Mouse (Mus musculus) cerebellum, adult 2 months (tissue): ENCODE results near the gene Clmn. TPM values are rescaled to one million over a fixed set of nuclear protein-coding genes. Genes with fewer than 3 reads are reported as not detected.
A peak's percentile ranks its signal among the peaks of the same experiment; 100 is the strongest.

Experiments
- DNase-seq, 2 experiments: peaks; one replicate each; pipeline ENCODE4 v3.0.0; 2021
- H3K27ac ChIP-seq: fragments of 200-500 bp; 2 replicates; pipeline ENCODE4 v1.5.1; 2012; ENCODE audit warnings: low read length, control low read depth, inconsistent platforms; ENCODE audit not compliant: insufficient read depth
- H3K27me3 ChIP-seq: fragments of 200-500 bp; 2 replicates; pipeline ENCODE4 v1.6.1; 2012; ENCODE audit warnings: inconsistent platforms, mild to moderate bottlenecking, low read length, moderate library complexity; ENCODE audit not compliant: control insufficient read depth, insufficient read depth
- H3K4me1 ChIP-seq: fragments of 200-500 bp; 2 replicates; pipeline ENCODE4 v1.6.1; 2011; ENCODE audit warnings: low read length; ENCODE audit not compliant: control insufficient read depth, insufficient read depth
- H3K4me3 ChIP-seq: fragments of 200-500 bp; replicated peaks from 2 replicates; pipeline ENCODE3; 2011; ENCODE audit warnings: mild to moderate bottlenecking, low read depth, low read length, control low read depth; ENCODE audit not compliant: insufficient read depth
- CTCF ChIP-seq: fragments of 200-500 bp; IDR thresholded peaks from 2 replicates; pipeline ENCODE4 v1.5.1; 2011; ENCODE audit warnings: low read depth, mild to moderate bottlenecking, control low read depth, low read length, moderate library complexity, borderline replicate concordance; ENCODE audit not compliant: insufficient read depth
- POLR2A ChIP-seq: fragments of 200-500 bp; IDR thresholded peaks from 2 replicates; pipeline ENCODE4 v1.6.1; 2011; ENCODE audit warnings: low read length, control low read depth, borderline replicate concordance; ENCODE audit not compliant: insufficient read depth
- WGBS: fragments of 180-500 bp; shearing (Covaris S2); methylation state at CpG from one replicate; pipeline ENCODE4 v1.1.7; 2018; 5-methylcytosine and 5-hydroxymethylcytosine counted together
- polyA plus RNA-seq: library from polyadenylated mRNA; depleted of rRNA; stranded (reverse); fragments of >200 nt; gene quantifications from 2 replicates; pipeline ENCODE4 v1.2.3, GENCODE M21; 2012

The Clmn gene
- polyA plus RNA-seq, 1 experiment: 30.6 TPM

DNA sequence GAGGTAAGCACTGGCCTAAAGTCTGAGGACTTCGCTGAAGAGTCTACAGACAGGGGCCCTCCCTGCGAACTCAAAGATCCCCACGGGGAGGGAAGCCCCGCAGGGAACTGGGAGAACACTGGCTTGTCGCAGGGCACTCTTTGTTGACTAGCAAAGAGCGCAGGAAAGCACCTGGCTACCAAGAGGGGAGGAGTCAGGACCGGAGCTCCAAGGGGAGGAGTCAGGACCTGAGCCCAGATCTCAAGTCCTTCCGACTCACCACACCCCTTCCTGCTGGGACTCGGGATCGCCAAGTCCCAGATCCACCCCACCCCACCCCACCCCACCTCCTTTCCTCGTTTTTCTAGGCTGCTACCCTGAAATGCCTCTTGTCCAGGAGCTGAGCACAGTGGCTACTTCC lies 19.2 kb downstream of the Clmn start:
- DNase-seq: no peak
- H3K4me1 ChIP-seq: peaks cover 9% of the 10 kb centered on the region; the same call in 1 of the 2 replicates
- no peak overlapping the region for H3K27ac ChIP-seq
- H3K4me3 ChIP-seq: no peak overlapping the region
- WGBS: 36% methylated on average over 11 of the region's 11 CpGs
- TF ChIP-seq POLR2A: no peak
- no peak for TF ChIP-seq CTCF
- H3K27me3 ChIP-seq: no peaks in the 10 kb centered on the region

DNA sequence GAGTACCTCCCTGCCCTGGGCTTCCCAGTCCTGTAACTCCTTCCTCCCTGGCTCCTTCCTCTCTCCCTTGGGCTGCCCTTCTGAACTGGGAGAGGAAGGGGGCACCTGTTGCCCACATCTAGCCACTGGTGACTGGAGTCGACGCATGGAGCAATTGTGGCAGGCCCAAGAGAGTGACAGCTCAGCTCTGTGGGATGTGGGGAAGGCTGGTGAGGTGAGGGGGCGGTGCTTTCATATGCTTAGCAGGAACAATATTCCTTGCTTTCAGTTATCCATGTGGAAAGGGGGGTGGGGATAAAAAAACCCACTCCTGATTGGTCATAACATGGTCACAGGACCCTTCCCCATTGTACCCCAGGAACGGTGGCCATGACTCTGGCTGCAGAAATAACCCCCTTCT lies 19.9 kb downstream of the Clmn start:
- H3K4me1 ChIP-seq: peaks cover 10% of the 10 kb centered on the region; the same call in 1 of the 2 replicates
- H3K27ac ChIP-seq: no peak overlapping the region
- WGBS: 70% methylated on average over 4 of the region's 4 CpGs
- no peak for TF ChIP-seq POLR2A
- no peak for TF ChIP-seq CTCF
- no peaks in the 10 kb centered on the region for H3K27me3 ChIP-seq
- DNase-seq: no peak
- no peak overlapping the region for H3K4me3 ChIP-seq

DNA sequence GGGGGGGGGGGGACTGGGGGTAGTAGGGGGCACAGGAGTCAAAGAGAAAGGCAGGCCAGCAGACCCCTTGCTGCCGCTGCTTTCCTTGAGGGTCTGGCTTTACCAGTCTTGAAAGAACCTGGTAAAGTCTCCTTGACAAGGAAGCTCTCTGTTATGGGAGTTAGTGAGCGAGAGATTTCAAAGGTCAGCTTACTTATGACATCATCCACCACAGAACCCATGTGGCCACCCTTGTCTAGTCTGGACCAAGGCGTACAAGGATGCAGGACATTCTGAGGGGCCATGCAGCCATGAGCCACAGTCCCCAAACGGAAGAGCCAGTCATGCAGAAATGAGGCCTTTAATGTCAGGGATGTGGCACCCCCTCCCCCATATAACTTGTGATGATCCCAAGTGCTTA lies 20.6 kb downstream of the Clmn start:
- TF ChIP-seq CTCF (no peak), POLR2A (no peak)
- H3K4me3 ChIP-seq: no peak overlapping the region
- H3K27me3 ChIP-seq: no peaks in the 10 kb centered on the region
- no peak overlapping the region for H3K27ac ChIP-seq
- WGBS: 89% methylated on average over 4 of the region's 4 CpGs
- no peak for DNase-seq
- peaks cover 10% of the 10 kb centered on the region; the same call in 1 of the 2 replicates for H3K4me1 ChIP-seq

DNA sequence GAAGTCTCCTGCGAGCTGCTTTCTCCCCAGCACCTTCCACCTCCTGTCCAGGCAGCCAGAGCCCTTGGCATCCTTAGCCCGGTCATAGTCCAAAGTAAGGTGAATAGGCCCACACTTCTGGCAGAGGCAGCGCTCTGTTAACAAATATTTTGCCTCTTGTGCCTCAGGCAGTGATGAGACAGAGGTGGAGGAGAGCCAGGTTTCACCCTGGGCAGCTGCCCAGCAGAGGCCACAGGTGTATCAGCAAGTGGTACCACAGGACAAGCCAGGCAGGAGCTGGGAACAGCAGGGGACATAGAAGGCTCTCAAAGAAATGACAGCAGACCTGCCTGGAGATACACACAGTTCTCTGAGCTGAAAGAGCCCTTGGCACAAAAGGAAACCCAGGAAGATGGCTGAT lies 23.6 kb downstream of the Clmn start:
- H3K27ac ChIP-seq: no peak overlapping the region
- no peak for DNase-seq
- H3K4me3 ChIP-seq: no peak overlapping the region
- 47% methylated on average over 3 of the region's 3 CpGs for WGBS
- no peaks in the 10 kb centered on the region for H3K27me3 ChIP-seq
- H3K4me1 ChIP-seq: peaks cover 5% of the 10 kb centered on the region; the same call in 1 of the 2 replicates
- no peak for TF ChIP-seq CTCF

DNA sequence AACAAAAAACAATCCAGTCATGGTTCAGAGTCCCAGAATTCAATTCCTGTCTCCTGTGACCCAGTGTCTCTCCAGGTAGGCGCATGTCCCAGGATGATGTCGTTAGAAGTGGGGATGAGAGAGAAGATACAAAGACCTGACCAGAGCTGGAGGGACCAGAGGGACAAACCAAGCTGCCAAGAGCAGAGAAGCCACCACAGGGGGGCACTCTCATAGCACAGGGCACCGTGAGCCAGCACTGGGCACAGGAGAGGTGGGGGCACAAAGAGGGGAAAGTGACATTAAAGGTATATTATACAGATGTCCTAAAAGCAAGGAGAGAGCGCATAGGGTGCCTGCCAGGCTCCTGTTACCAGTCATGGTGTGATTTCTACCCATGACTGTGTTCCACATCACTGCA lies 25.9 kb downstream of the Clmn start:
- 66% methylated on average over 4 of the region's 4 CpGs for WGBS

DNA sequence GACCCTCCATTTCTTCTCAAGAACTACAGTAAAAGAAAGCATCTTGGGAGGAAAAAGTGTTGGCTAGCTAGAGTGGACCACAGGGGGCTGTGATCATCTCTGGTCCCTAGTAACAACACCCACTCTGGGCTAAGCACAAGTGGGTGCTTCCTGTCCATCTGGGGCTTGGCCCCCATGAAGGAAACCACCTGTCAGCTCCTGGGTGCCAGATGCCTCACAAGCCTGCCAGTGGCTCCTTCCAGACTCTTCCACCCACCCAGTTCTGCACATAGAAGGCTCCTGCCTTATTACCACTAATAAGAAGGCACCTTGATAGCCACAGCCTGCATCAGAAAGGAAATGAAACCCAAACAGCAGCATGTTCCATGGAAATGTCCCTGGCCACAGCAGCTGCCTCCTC lies 26.4 kb downstream of the Clmn start:
- Histone ChIP-seq H3K27me3 (no peaks in the 10 kb centered on the region), H3K4me1 (peaks cover 5% of the 10 kb centered on the region; the same call in 1 of the 2 replicates), H3K4me3 (no peak overlapping the region), H3K27ac (peak overlapping the region; percentile 19; the same call in 1 of the 2 replicates)
- DNase-seq: no peak
- TF ChIP-seq POLR2A (no peak), CTCF (no peak)

More for the DNA sequence above, 25.9 kb downstream of the Clmn start:
- Histone ChIP-seq H3K27me3 (no peaks in the 10 kb centered on the region), H3K4me1 (peaks cover 5% of the 10 kb centered on the region; the same call in 1 of the 2 replicates), H3K27ac (no peak overlapping the region; the same call in 1 of the 2 replicates), H3K4me3 (no peak overlapping the region)
- peak; percentile 32 to 44 for DNase-seq
- TF ChIP-seq CTCF: peak; percentile 34; the same call in 1 of the 2 replicates
- no peak for TF ChIP-seq POLR2A

DNA sequence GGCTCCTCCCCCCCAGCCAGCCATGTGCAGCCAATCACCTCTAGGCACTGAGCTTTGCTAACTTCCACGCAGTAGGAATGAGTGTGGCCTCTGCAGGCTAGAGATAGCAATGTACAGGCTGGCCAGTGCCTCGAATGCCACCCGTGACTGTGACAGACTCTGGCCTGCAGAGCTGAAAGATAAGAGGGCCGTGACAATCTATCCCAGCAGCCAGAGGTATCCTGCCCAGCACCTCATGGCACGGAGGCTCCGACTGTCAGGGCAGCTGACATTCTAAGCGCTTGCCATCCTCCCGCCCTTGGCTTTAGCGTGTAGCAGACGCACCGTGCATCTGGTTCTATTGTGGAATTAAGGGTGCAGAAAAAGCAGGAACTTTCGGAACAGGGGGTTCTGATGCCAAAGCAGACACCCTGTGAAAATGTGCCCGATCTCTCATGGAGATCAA lies 26.9 kb downstream of the Clmn start:
- Histone ChIP-seq H3K27me3 (no peaks in the 10 kb centered on the region), H3K4me3 (no peak overlapping the region), H3K4me1 (peaks cover 5% of the 10 kb centered on the region; the same call in 1 of the 2 replicates), H3K27ac (peak overlapping the region; percentile 65; the same call in 1 of the 2 replicates)
- 21% methylated on average over 13 of the region's 13 CpGs for WGBS
- no peak for TF ChIP-seq CTCF
- TF ChIP-seq POLR2A: no peak
- no peak for DNase-seq

DNA sequence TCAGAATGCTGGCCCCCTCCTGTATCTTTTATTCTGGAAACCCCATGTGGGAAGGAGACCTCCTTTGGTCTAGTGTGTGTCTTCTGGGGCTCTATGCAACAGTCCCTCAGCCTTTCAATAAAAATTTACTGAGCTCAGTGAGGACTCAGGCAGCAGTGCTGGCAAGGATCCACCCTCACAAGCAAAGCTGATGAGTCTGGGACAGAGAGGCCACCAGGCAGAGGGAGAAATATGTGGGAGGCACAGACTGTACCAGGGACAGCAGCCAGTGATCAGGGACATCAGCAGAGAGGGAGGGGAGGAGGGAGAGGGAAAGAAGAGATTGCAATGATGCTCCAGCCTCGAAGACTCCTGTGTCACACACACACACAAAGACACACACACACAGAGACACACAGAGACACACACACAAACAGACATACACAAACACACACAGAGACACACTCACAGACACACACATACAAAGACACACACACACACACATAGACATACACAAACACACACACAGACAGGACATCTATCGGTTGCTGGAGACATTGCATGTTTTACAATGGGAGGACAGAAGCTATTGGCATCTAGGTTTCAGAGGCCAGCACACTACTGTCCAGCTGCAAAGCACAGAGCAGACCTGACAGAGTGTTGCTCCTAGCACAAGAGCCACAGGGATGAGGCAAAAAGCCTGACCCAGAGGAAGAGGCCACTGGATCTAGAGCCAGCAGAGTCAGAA lies 27.6 kb downstream of the Clmn start:
- H3K27me3 ChIP-seq: no peaks in the 10 kb centered on the region
- peaks cover 5% of the 10 kb centered on the region; the same call in 1 of the 2 replicates for H3K4me1 ChIP-seq
- 47% methylated on average over 2 of the region's 2 CpGs for WGBS
- peak overlapping the region; percentile 65; the same call in 1 of the 2 replicates for H3K27ac ChIP-seq
- no peak for TF ChIP-seq POLR2A
- no peak for TF ChIP-seq CTCF
- H3K4me3 ChIP-seq: no peak overlapping the region
- peak in 1 of 2 experiments; percentile 52 for DNase-seq
